Mouse (Mus musculus): ENCODE results near the gene Rwdd2b. TPM values are rescaled to one million over a fixed set of nuclear protein-coding genes. Genes with fewer than 3 reads are reported as not detected.
A peak's percentile ranks its signal among the peaks of the same experiment; 100 is the strongest.

The Rwdd2b gene
- polyA plus RNA-seq, 1 experiment, result 3.2 TPM

DNA sequence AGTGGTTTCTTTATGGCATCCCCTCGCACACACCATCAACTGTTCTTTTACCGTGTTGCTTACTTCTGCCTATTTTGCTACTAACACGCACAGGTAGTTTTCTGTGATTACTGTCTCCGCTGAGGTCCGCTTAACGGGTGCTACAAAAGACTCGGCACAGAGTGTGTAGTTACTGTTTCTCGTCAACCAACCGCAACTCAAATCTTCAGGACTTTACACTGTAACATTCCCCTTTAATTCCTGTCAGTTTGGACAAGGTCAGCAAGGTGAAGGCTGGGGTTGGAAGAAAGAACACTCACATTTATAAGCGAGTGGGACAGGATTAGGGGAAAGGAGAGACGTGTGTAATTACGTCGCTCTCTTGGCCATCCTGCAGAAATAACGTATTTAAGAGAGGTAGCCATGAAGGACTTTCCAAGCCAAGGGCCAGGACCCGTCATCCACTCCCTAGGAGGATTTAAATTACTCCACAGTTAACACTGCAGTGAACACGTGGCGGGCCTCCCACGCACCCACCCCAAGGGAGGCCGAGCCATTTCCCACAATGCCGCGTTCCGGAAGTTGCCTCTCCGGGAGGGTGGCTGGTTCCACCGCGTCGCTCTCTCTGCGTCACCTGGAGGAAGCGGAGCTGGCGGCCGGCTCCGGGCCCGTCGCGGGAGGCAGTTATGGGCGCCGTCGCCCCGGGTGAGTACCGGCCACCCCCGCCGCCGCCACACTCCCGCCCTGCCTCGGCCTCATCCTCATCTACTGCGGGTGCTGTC, 14.2 kb upstream of the Rwdd2b start, which contains the start of gene Usp16:
TSS of gene Usp16 (plus strand) at position 285 of the 761 bp plus-strand sequence.
- H3K4me1 ChIP-seq (ENCODE audit: control insufficient read depth, insufficient read depth, low read length), result peaks cover 11% of the 10 kb centered on the region
- H3K27me3 ChIP-seq (ENCODE audit: control insufficient read depth, insufficient read depth, low read length), result no peaks in the 10 kb centered on the region
- TF ChIP-seq CTCF (IDR thresholded peaks at IDR 0.05; ENCODE audit: control insufficient read depth, insufficient read depth, insufficient replicate concordance, low read depth, low read length) (no peak), POLR2A (IDR thresholded peaks at IDR 0.05; ENCODE audit: control insufficient read depth, low read depth, low read length) (peak; percentile 93)
- H3K27ac ChIP-seq (ENCODE audit: control insufficient read depth, insufficient read depth, low read depth, low read length), result peak within 1 kb of the TSS; percentile 82
- H3K36me3 ChIP-seq (ENCODE audit: control insufficient read depth, insufficient read depth, low read length), result no peaks in the 10 kb centered on the region; the same call in 1 of the 2 replicates
- H3K4me3 ChIP-seq (ENCODE audit: control insufficient read depth, low read depth, low read length), result peak within 1 kb of the TSS; percentile 94

GRCm38 (mm10) chr16:87453226-87453625, 12.9 kb upstream of the Rwdd2b start:
- Histone ChIP-seq H3K4me1 (ENCODE audit: control insufficient read depth, insufficient read depth, low read length) (peaks cover 11% of the 10 kb centered on the region), H3K4me3 (ENCODE audit: control insufficient read depth, low read depth, low read length) (peak overlapping the region; percentile 30; the same call in 1 of the 2 replicates), H3K27ac (ENCODE audit: control insufficient read depth, insufficient read depth, low read depth, low read length) (no peak overlapping the region), H3K36me3 (ENCODE audit: control insufficient read depth, insufficient read depth, low read length) (no peaks in the 10 kb centered on the region), H3K27me3 (ENCODE audit: control insufficient read depth, insufficient read depth, low read length) (no peaks in the 10 kb centered on the region)
- TF ChIP-seq CTCF (IDR thresholded peaks at IDR 0.05; ENCODE audit: control insufficient read depth, insufficient read depth, insufficient replicate concordance, low read depth, low read length) (no peak), POLR2A (IDR thresholded peaks at IDR 0.05; ENCODE audit: control insufficient read depth, low read depth, low read length) (no peak)

- Histone ChIP-seq H3K27ac (ENCODE audit: control insufficient read depth, insufficient read depth, low read depth, low read length) (no peak overlapping the region), H3K27me3 (ENCODE audit: control insufficient read depth, insufficient read depth, low read length) (no peaks in the 10 kb centered on the region), H3K4me3 (ENCODE audit: control insufficient read depth, low read depth, low read length) (no peak overlapping the region), H3K36me3 (ENCODE audit: control insufficient read depth, insufficient read depth, low read length) (no peaks in the 10 kb centered on the region), H3K4me1 (ENCODE audit: control insufficient read depth, insufficient read depth, low read length) (peaks cover 6% of the 10 kb centered on the region)
- TF ChIP-seq POLR2A (IDR thresholded peaks at IDR 0.05; ENCODE audit: control insufficient read depth, low read depth, low read length), result no peak
- TF ChIP-seq CTCF (IDR thresholded peaks at IDR 0.05; ENCODE audit: control insufficient read depth, insufficient read depth, insufficient replicate concordance, low read depth, low read length), result no peak
Observed at GRCm38 (mm10) chr16:87445528-87445927, 5.2 kb upstream of the Rwdd2b start.

DNA sequence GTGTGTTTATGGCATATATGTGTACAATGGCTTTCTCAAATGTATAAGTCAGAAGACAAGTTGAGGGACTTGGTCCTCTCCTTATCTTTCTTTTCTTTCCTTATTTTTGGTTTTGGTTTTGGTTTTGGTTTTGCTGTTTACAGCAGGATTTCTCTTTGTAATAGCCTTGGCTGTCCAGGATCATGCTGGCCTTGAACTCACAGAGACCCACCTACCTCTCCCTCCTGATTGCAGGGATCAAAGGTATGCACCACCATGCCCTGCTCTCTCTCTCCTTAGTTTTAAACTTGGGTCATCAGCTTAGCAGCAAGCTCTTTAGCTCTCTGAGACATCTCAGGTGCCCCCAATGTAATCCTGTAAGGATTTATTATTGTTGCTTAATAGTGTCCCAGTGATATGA, 4.7 kb upstream of the Rwdd2b start:
- H3K4me3 ChIP-seq (ENCODE audit: control insufficient read depth, low read depth, low read length), result no peak overlapping the region
- H3K27ac ChIP-seq (ENCODE audit: control insufficient read depth, insufficient read depth, low read depth, low read length), result no peak overlapping the region
- H3K27me3 ChIP-seq (ENCODE audit: control insufficient read depth, insufficient read depth, low read length), result no peaks in the 10 kb centered on the region
- no peaks in the 10 kb centered on the region for H3K36me3 ChIP-seq (ENCODE audit: control insufficient read depth, insufficient read depth, low read length)
- peaks cover 8% of the 10 kb centered on the region for H3K4me1 ChIP-seq (ENCODE audit: control insufficient read depth, insufficient read depth, low read length)
- no peak for TF ChIP-seq POLR2A (IDR thresholded peaks at IDR 0.05; ENCODE audit: control insufficient read depth, low read depth, low read length)
- TF ChIP-seq CTCF (IDR thresholded peaks at IDR 0.05; ENCODE audit: control insufficient read depth, insufficient read depth, insufficient replicate concordance, low read depth, low read length), result no peak

- Histone ChIP-seq H3K36me3 (ENCODE audit: control insufficient read depth, insufficient read depth, low read length) (no peaks in the 10 kb centered on the region), H3K4me1 (ENCODE audit: control insufficient read depth, insufficient read depth, low read length) (peaks cover 8% of the 10 kb centered on the region), H3K4me3 (ENCODE audit: control insufficient read depth, low read depth, low read length) (no peak overlapping the region), H3K27ac (ENCODE audit: control insufficient read depth, insufficient read depth, low read depth, low read length) (no peak overlapping the region), H3K27me3 (ENCODE audit: control insufficient read depth, insufficient read depth, low read length) (no peaks in the 10 kb centered on the region)
- TF ChIP-seq CTCF (IDR thresholded peaks at IDR 0.05; ENCODE audit: control insufficient read depth, insufficient read depth, insufficient replicate concordance, low read depth, low read length), result no peak
- TF ChIP-seq POLR2A (IDR thresholded peaks at IDR 0.05; ENCODE audit: control insufficient read depth, low read depth, low read length), result no peak
Observed at GRCm38 (mm10) chr16:87444071-87444470, 3.7 kb upstream of the Rwdd2b start.

- H3K36me3 ChIP-seq (ENCODE audit: control insufficient read depth, insufficient read depth, low read length), result no peaks in the 10 kb centered on the region
- no peak for TF ChIP-seq POLR2A (IDR thresholded peaks at IDR 0.05; ENCODE audit: control insufficient read depth, low read depth, low read length)
- no peak for TF ChIP-seq CTCF (IDR thresholded peaks at IDR 0.05; ENCODE audit: control insufficient read depth, insufficient read depth, insufficient replicate concordance, low read depth, low read length)
- no peaks in the 10 kb centered on the region for H3K27me3 ChIP-seq (ENCODE audit: control insufficient read depth, insufficient read depth, low read length)
- peaks cover 8% of the 10 kb centered on the region for H3K4me1 ChIP-seq (ENCODE audit: control insufficient read depth, insufficient read depth, low read length)
- no peak overlapping the region for H3K27ac ChIP-seq (ENCODE audit: control insufficient read depth, insufficient read depth, low read depth, low read length)
- no peak overlapping the region for H3K4me3 ChIP-seq (ENCODE audit: control insufficient read depth, low read depth, low read length)
Observed at GRCm38 (mm10) chr16:87443245-87443644, 2.9 kb upstream of the Rwdd2b start.

DNA sequence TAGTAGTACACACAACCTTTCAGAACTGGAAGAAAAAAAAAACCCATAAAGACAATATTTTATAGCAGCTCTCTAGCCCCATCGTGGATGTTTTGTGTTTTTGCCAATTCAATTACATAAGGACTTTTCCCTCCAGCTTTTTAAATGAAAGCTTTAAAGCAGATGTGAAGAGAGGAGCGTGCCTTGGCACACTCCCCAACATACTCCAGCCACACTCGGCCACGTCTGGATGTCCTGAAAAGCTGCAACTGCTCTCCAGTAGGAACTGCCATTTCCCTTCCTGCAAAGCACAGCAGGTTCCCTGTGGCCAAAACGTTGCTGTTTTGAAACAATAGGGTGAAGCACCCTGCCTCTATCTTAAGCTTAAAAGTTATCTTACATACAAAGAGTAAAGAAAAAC, 1.9 kb upstream of the Rwdd2b start:
- TF ChIP-seq CTCF (IDR thresholded peaks at IDR 0.05; ENCODE audit: control insufficient read depth, insufficient read depth, insufficient replicate concordance, low read depth, low read length), result no peak
- no peak for TF ChIP-seq POLR2A (IDR thresholded peaks at IDR 0.05; ENCODE audit: control insufficient read depth, low read depth, low read length)
- Histone ChIP-seq H3K4me3 (ENCODE audit: control insufficient read depth, low read depth, low read length) (no peak overlapping the region), H3K4me1 (ENCODE audit: control insufficient read depth, insufficient read depth, low read length) (peaks cover 8% of the 10 kb centered on the region), H3K27ac (ENCODE audit: control insufficient read depth, insufficient read depth, low read depth, low read length) (no peak overlapping the region), H3K36me3 (ENCODE audit: control insufficient read depth, insufficient read depth, low read length) (no peaks in the 10 kb centered on the region), H3K27me3 (ENCODE audit: control insufficient read depth, insufficient read depth, low read length) (no peaks in the 10 kb centered on the region)

Data from testis, adult 2 months (tissue).